Comparison of ENCODE assay signal across 9 mouse cellular contexts in genomic region chr9:37013565-37013964, GRCm38 (mm10).
DNase-seq lines count a peak whose midpoint lies in the region; ATAC-seq lines count a peak whose summit lies in the region.
"Had no signal": no experiment of that assay in that cellular context is flagged by ENCODE, and none has a peak within 500 bp of the region (broad histone marks: within the 10 kb centered on the region; RNA-seq: fewer than 3 reads in every experiment).

No protein-coding gene starts in this region.

- H3K36me3 ChIP-seq in hindbrain, embryonic 14.5 days (replicated peaks; ENCODE audit: control insufficient read depth, insufficient read depth) = no peaks in the 10 kb centered on the region

- H3K27ac ChIP-seq in hindbrain, embryonic 14.5 days = no peak overlapping the region

- no peak overlapping the region for H3K4me3 ChIP-seq in hindbrain, embryonic 14.5 days (replicated peaks; ENCODE audit: low read length)

- no peak overlapping the region for H3K4me2 ChIP-seq in hindbrain, embryonic 14.5 days (replicated peaks)

- DNase-seq in heart, adult 11 months = peak; percentile 94
- no peak for DNase-seq in heart, adult 8-10 months (ENCODE audit: low spot score)
- peak; percentile 25 for DNase-seq in testis, postnatal 14 days (ENCODE audit: low spot score)
- no peak for DNase-seq in testis, postnatal 10 days (ENCODE audit: low spot score)
- DNase-seq in hindbrain, embryonic 14.5 days (ENCODE audit: low spot score) = no peak
- no peak for DNase-seq in layer of hippocampus, adult 8-10 months (ENCODE audit: low spot score in 2 of 2)
- DNase-seq in thymus, postnatal 25 days = no peak
- no peak for DNase-seq in urinary bladder, postnatal 14 days (ENCODE audit: low spot score)
- DNase-seq: spleen, adult 18-20 months had no signal

- ATAC-seq in hindbrain, embryonic 14.5 days (ENCODE audit: low FRiP score) = peak; percentile 49

- H3K9me3 ChIP-seq in hindbrain, embryonic 14.5 days (ENCODE audit: control insufficient read depth, low read length) = no peaks in the 10 kb centered on the region

- peaks cover 28% of the 10 kb centered on the region for H3K4me1 ChIP-seq in hindbrain, embryonic 14.5 days (replicated peaks; ENCODE audit: control insufficient read depth, insufficient read depth, low read length)

- H3K9ac ChIP-seq in hindbrain, embryonic 14.5 days = no peak overlapping the region

- H3K27me3 ChIP-seq in hindbrain, embryonic 14.5 days (ENCODE audit: control insufficient read depth, insufficient read depth, low read length) = no peaks in the 10 kb centered on the region

- WGBS in hindbrain, embryonic 14.5 days = 22% methylated on average over 8 of the region's 8 CpGs

Comparison
In these comparisons a context has a peak if more than half of its experiments do, and no peak if none do; other contexts are left out.
1. DNase-seq: peak in heart, adult 11 months (single experiment) and testis, postnatal 14 days (single experiment); none in heart, adult 8-10 months (single experiment), testis, postnatal 10 days (single experiment), hindbrain, embryonic 14.5 days (single experiment), layer of hippocampus, adult 8-10 months (0 of 2), thymus, postnatal 25 days (single experiment) and urinary bladder, postnatal 14 days (single experiment).